Mouse (Mus musculus) intestine, embryonic 14.5 days (tissue): ENCODE data around the gene Rpusd3. TPM values are rescaled to one million over a fixed set of nuclear protein-coding genes. Genes with fewer than 3 reads are reported as not detected.

ENCODE experiments used
- ATAC-seq: fragments of 200-750 bp; cut with Nextera tagmentation; replicated peaks from 2 replicates; pipeline ENCODE4 v1.8.0; 2017; ENCODE audit warnings: low read depth, moderate number of reproducible peaks, moderate TSS enrichment, moderate library complexity; ENCODE audit not compliant: low FRiP score, low TSS enrichment
- DNase-seq: peaks from one replicate; pipeline ENCODE4 v3.0.0-alpha.2; 2018; ENCODE audit warnings: low spot score
- H3K27ac ChIP-seq: fragments of 300-500 bp; sonication (generic); 2 replicates; pipeline ENCODE4 v1.5.1; 2014; ENCODE audit warnings: low read depth, mild to moderate bottlenecking, control low read depth
- H3K27me3 ChIP-seq: fragments of 300-500 bp; sonication (generic); replicated peaks from 2 replicates; pipeline ENCODE4 v1.6.1; 2014; ENCODE audit warnings: low read length, control low read depth; ENCODE audit not compliant: control insufficient read depth, insufficient read depth
- H3K36me3 ChIP-seq: fragments of 300-500 bp; sonication (generic); 2 replicates; pipeline ENCODE4 v1.6.1; 2014; ENCODE audit warnings: low read length, control low read depth; ENCODE audit not compliant: control insufficient read depth, insufficient read depth
- H3K4me1 ChIP-seq: fragments of 300-500 bp; sonication (generic); replicated peaks from 2 replicates; pipeline ENCODE4 v1.6.1; 2014; ENCODE audit warnings: low read length, control low read depth, mixed read lengths; ENCODE audit not compliant: control insufficient read depth, insufficient read depth
- H3K4me2 ChIP-seq: fragments of 300-500 bp; sonication (generic); 2 replicates; pipeline ENCODE4 v1.6.1; 2014; ENCODE audit warnings: low read length
- H3K4me3 ChIP-seq: fragments of 300-500 bp; sonication (generic); 2 replicates; pipeline ENCODE4 v1.5.1; 2014; ENCODE audit warnings: low read depth, low read length, control low read depth, mixed read lengths
- H3K9ac ChIP-seq: fragments of 300-500 bp; sonication (generic); 2 replicates; pipeline ENCODE4 v1.6.1; 2014; ENCODE audit warnings: mild to moderate bottlenecking, low read length
- H3K9me3 ChIP-seq: fragments of 300-500 bp; sonication (generic); 2 replicates; pipeline ENCODE4 v1.6.1; 2016; ENCODE audit warnings: low read length, control low read depth; ENCODE audit not compliant: control insufficient read depth
- WGBS: fragments of 180-500 bp; shearing (Covaris S2); extraction: QIAGEN DNeasy Blood & Tissue Kit; methylation state at CpG from one replicate; pipeline ENCODE4 v1.1.7; 2014; 5-methylcytosine and 5-hydroxymethylcytosine counted together
- polyA plus RNA-seq: library from polyadenylated mRNA; unstranded; fragments of >200 nt; fragmentation: Nextera tagmentation; extraction: Ambion mirVana; gene quantifications from 2 replicates; pipeline ENCODE4 v1.2.1, GENCODE M21; 2014

Gene Rpusd3
- polyA plus RNA-seq, 1 experiment from 2014 or later, result 27.4 TPM

GRCm38 (mm10) chr6:113402094-113402493 is 17.0 kb downstream of the Rpusd3 start:
- no peak overlapping the region for H3K27ac ChIP-seq
- no peaks in the 10 kb centered on the region for H3K9me3 ChIP-seq
- WGBS, result 87% methylated on average over 13 of the region's 13 CpGs
- no peaks in the 10 kb centered on the region for H3K27me3 ChIP-seq
- H3K36me3 ChIP-seq, result no peaks in the 10 kb centered on the region; the same call in 1 of the 2 replicates
- ATAC-seq (no peak), DNase-seq (no peak)
- H3K9ac ChIP-seq, result no peak overlapping the region
- no peak overlapping the region for H3K4me2 ChIP-seq
- no peak overlapping the region for H3K4me3 ChIP-seq
- no peaks in the 10 kb centered on the region for H3K4me1 ChIP-seq

DNA sequence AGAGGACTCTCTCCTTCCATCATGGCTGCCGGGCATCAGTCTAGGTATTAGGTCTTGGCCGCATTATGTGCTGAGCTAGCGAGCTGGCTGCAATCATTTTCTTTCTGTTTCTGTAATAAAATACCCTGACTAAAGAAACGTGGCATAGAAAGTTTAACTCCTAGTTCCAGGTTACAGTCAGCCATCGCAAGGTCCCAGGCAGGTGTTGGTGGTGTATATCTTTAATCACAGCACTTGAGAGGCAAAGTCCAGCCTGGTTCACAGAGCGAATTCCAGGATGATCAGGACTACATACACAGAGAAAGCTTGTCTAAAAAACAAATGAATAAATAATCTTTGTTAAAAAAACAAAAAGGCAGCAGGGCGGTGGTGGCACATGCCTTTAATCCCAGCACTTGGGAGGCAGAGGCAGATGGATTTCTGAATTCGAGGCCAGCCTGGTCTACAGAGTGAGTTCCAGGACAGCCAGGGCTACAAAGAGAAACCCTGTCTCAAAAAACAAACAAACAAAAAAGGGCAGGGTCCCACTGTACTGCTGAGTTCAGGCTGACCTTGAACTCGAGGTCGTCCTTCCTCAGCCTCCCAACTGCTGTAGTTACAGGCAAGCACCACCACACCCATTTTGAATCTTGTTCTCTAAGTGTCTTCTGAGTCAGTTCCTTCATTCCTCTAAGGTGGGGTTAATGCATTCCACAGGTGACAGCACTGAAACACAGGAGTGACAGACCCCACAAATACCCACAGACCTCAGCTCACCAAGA is 22.7 kb downstream of the Rpusd3 start:
- H3K36me3 ChIP-seq, result 0 out of 2 replicates have a peak, but pooled peaks cover 3% of the 10 kb centered on the region
- H3K27ac ChIP-seq, result no peak overlapping the region
- no peak overlapping the region for H3K4me2 ChIP-seq
- H3K4me3 ChIP-seq, result no peak overlapping the region
- H3K27me3 ChIP-seq, result no peaks in the 10 kb centered on the region
- ATAC-seq (no peak), DNase-seq (no peak)
- H3K9ac ChIP-seq, result no peak overlapping the region
- H3K4me1 ChIP-seq, result peaks cover 6% of the 10 kb centered on the region; the same call in 1 of the 2 replicates
- 0 out of 2 replicates have a peak, but pooled peaks cover 3% of the 10 kb centered on the region for H3K9me3 ChIP-seq
- WGBS, result 87% methylated on average over 10 of the region's 10 CpGs

DNA sequence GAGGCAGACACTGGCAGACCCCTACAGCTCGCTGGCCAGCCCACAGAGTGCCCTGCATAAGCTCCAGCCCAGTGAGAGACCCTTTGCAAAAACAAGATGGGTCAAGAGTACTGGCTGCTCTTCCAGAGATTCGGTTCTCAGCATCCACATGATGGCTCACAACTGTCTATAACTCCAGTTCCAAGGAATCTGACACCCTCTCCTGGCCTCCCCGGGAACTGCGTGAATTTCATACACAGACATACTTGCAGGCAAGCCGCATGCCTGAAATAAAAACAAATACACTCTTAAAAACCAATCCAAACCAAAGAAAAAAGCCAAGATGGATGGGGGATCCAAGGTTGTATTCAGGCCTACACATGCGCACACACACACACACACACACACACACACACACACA is 23.6 kb downstream of the Rpusd3 start:
- Histone ChIP-seq H3K9ac (no peak overlapping the region), H3K4me3 (no peak overlapping the region), H3K36me3 (peaks cover 6% of the 10 kb centered on the region), H3K4me1 (peaks cover 6% of the 10 kb centered on the region; the same call in 1 of the 2 replicates), H3K4me2 (no peak overlapping the region), H3K9me3 (0 out of 2 replicates have a peak, but pooled peaks cover 3% of the 10 kb centered on the region), H3K27ac (no peak overlapping the region), H3K27me3 (no peaks in the 10 kb centered on the region)
- no peak for DNase-seq
- ATAC-seq, result no peak
- 95% methylated on average over 6 of the region's 6 CpGs for WGBS

- Histone ChIP-seq H3K4me3 (no peak overlapping the region), H3K36me3 (peaks cover 13% of the 10 kb centered on the region), H3K4me1 (peaks cover 6% of the 10 kb centered on the region; the same call in 1 of the 2 replicates), H3K9ac (no peak overlapping the region), H3K27me3 (no peaks in the 10 kb centered on the region), H3K9me3 (0 out of 2 replicates have a peak, but pooled peaks cover 3% of the 10 kb centered on the region), H3K4me2 (no peak overlapping the region), H3K27ac (no peak overlapping the region)
- no peak for DNase-seq
- 90% methylated on average over 11 of the region's 11 CpGs for WGBS
- ATAC-seq, result no peak
These were observed 24.3 kb downstream of the Rpusd3 start for GRCm38 (mm10) chr6:113394811-113395210.

- Histone ChIP-seq H3K9ac (no peak overlapping the region), H3K4me2 (no peak overlapping the region), H3K27me3 (no peaks in the 10 kb centered on the region), H3K36me3 (peaks cover 21% of the 10 kb centered on the region), H3K4me1 (peaks cover 6% of the 10 kb centered on the region; the same call in 1 of the 2 replicates), H3K9me3 (0 out of 2 replicates have a peak, but pooled peaks cover 3% of the 10 kb centered on the region), H3K27ac (no peak overlapping the region), H3K4me3 (no peak overlapping the region)
- ATAC-seq (no peak), DNase-seq (no peak)
- WGBS, result 87% methylated on average over 6 of the region's 6 CpGs
These were observed 25.2 kb downstream of the Rpusd3 start for GRCm38 (mm10) chr6:113393951-113394350.

DNA sequence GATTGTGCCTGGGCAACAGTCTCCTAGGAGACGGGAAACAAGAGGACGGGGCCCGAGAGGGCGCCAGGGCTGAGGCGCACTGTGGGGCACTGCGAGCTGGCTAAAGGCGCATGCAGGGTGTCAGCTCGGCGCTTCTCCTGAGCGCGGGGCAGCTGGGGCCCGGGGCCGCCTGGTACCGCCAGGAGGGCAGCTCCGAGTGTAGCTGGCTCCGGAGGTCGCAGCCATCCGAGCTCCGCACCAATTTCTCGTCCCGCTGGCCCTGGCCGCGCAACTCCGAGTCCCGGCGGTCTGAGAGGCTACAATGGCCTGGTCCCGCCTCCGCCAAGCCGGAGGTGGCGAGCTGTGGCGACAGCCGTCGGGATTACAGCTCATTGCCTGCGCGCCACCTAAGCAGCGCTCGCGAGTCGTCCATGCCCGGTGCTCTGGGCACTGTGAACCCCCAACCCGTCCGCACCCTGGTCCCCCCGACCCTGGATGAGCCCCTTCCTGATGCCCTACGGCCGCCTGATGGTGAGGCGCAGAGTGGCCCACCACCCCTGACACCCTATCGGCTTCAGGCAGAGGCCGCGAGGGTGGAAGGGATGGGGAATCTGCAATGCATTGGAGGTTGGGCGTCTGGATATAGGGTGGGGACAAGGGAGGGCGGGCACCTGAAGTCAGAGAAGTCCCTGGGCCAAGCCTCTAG is 26.6 kb downstream of the Rpusd3 start:
- no peaks in the 10 kb centered on the region for H3K27me3 ChIP-seq
- H3K4me2 ChIP-seq, result peak overlapping the region; percentile 73
- peaks cover 36% of the 10 kb centered on the region for H3K36me3 ChIP-seq
- peak overlapping the region; percentile 41 for H3K4me3 ChIP-seq
- H3K4me1 ChIP-seq, result peaks cover 6% of the 10 kb centered on the region; the same call in 1 of the 2 replicates
- 3% methylated on average over 42 of the region's 51 CpGs for WGBS
- DNase-seq (peak; percentile 82), ATAC-seq (peak; percentile 72)
- H3K27ac ChIP-seq, result no peak overlapping the region
- H3K9ac ChIP-seq, result peak overlapping the region; percentile 48
- 0 out of 2 replicates have a peak, but pooled peaks cover 3% of the 10 kb centered on the region for H3K9me3 ChIP-seq

DNA sequence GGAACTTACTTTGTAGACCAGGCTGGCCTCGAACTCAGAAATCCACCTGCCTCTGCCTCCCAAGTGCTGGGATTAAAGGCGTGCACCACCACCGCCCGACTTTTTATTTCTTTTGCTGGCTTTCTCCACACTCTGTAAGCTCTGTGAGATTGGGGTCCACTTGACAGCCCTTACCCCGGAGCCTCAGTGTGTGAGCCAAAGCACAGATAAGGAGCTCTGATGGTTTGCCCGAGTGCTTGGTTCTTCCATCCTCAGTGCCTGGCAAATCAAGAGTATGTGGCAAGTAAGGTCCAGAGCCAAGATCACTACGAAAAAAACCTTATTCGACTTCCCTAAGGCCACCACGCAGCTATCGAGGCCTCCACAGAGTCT is 27.1 kb downstream of the Rpusd3 start:
- peak overlapping the region; percentile 73 for H3K4me2 ChIP-seq
- 25% methylated on average over 10 of the region's 10 CpGs for WGBS
- peaks cover 41% of the 10 kb centered on the region for H3K36me3 ChIP-seq
- peak overlapping the region; percentile 41 for H3K4me3 ChIP-seq
- H3K9me3 ChIP-seq, result 0 out of 2 replicates have a peak, but pooled peaks cover 3% of the 10 kb centered on the region
- ATAC-seq, result no peak
- no peak overlapping the region for H3K27ac ChIP-seq
- no peaks in the 10 kb centered on the region for H3K27me3 ChIP-seq
- H3K4me1 ChIP-seq, result peaks cover 6% of the 10 kb centered on the region; the same call in 1 of the 2 replicates
- peak overlapping the region; percentile 48 for H3K9ac ChIP-seq
- no peak for DNase-seq

DNA sequence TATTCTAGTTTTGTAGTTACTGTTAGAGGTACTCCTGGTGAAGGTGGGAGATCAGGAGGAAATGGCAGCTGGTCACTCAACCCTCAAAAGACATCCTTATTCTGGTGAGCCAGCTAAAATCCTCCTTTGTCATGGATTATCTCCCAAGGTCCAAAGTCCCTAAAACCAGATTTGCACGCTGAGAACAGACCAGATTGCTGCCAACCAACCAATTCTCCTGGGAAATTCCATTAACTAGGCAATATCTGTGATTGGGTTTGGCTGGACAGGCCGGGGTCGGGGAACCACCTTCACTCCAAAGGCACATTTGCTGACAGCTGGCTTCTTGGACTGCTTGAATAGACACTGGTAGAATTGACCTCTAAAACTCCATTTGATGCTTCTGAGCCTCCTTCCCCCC is 28.4 kb downstream of the Rpusd3 start:
- H3K4me2 ChIP-seq, result no peak overlapping the region
- H3K4me3 ChIP-seq, result no peak overlapping the region
- WGBS, result 85% methylated on average over 3 of the region's 3 CpGs
- DNase-seq, result no peak
- H3K9ac ChIP-seq, result no peak overlapping the region
- peaks cover 6% of the 10 kb centered on the region; the same call in 1 of the 2 replicates for H3K4me1 ChIP-seq
- H3K27me3 ChIP-seq, result no peaks in the 10 kb centered on the region
- no peak overlapping the region for H3K27ac ChIP-seq
- 0 out of 2 replicates have a peak, but pooled peaks cover 3% of the 10 kb centered on the region for H3K9me3 ChIP-seq
- peaks cover 54% of the 10 kb centered on the region for H3K36me3 ChIP-seq
- no peak for ATAC-seq
